Mouse (Mus musculus) intestine, embryonic 15.5 days (tissue): ENCODE results near the gene Slc47a2. TPM values are rescaled to one million over a fixed set of nuclear protein-coding genes. Genes with fewer than 3 reads are reported as not detected.

Source experiments
- polyA plus RNA-seq: library from polyadenylated mRNA; unstranded; fragments of >200 nt; fragmentation: Nextera tagmentation; extraction: Ambion mirVana; gene quantifications from 2 replicates; pipeline ENCODE4 v1.2.1, GENCODE M21; 2015

The Slc47a2 gene
- polyA plus RNA-seq, 1 experiment from 2014 or later = not detected

Other genes starting within 250 kb of the Slc47a2 start
- gene Tnfrsf13b, start 216.1 kb downstream of the Slc47a2 start, polyA plus RNA-seq = 2.7 and 2.8 TPM in 2 replicates
- gene Usp22, start 167.8 kb downstream of the Slc47a2 start, polyA plus RNA-seq = 89.0 and 98.6 TPM in 2 replicates
- not detected in 2 replicates for gene Aldh3a1, start 135.3 kb downstream of the Slc47a2 start, polyA plus RNA-seq
- gene Aldh3a2, start 75.4 kb downstream of the Slc47a2 start, polyA plus RNA-seq = 50.5 and 51.6 TPM in 2 replicates
- 4.8 and 5.9 TPM in 2 replicates for gene Slc47a1, start 35.5 kb upstream of the Slc47a2 start, polyA plus RNA-seq
- 1.6 and 1.7 TPM in 2 replicates for gene Rnf112, start 111.3 kb upstream of the Slc47a2 start, polyA plus RNA-seq
- 210 and 213 TPM in 2 replicates for gene Mfap4, start 142.6 kb upstream of the Slc47a2 start, polyA plus RNA-seq
- 36.3 and 38.8 TPM in 2 replicates for gene Mapk7, start 151.5 kb upstream of the Slc47a2 start, polyA plus RNA-seq
- 20.9 and 24.3 TPM in 2 replicates for gene B9d1, start 162.3 kb upstream of the Slc47a2 start, polyA plus RNA-seq
- 13.1 and 19.4 TPM in 2 replicates for gene Epn2, start 236.8 kb upstream of the Slc47a2 start, polyA plus RNA-seq